Mouse (Mus musculus): ENCODE results near the gene Bsn.

GRCm38 (mm10) chr9:108058291-108058690 lies 131.9 kb downstream of the Bsn start:
- TF ChIP-seq GATA1 (IDR thresholded peaks at IDR 0.05; ENCODE audit: borderline replicate concordance, low read length) (no peak), FLI1 (IDR thresholded peaks at IDR 0.05; ENCODE audit: low read length) (no peak)
